Mouse (Mus musculus) limb, embryonic 14.5 days (tissue): Measurements from ENCODE around the gene Zfp207. TPM values are rescaled to one million over a fixed set of nuclear protein-coding genes. Genes with fewer than 3 reads are reported as not detected.
"Not testable (repeated sequence)": the region's sequence is repeated elsewhere in the genome, so short reads cannot be mapped to it uniquely, and the experiment has no call there.

Experiments
- ATAC-seq: fragments of 200-750 bp; cut with Nextera tagmentation; 2 replicates; pipeline ENCODE4 v1.8.0; 2017; ENCODE audit warnings: low read depth, moderate number of reproducible peaks, moderate TSS enrichment; ENCODE audit not compliant: low FRiP score
- DNase-seq: peaks from one replicate; pipeline ENCODE4 v3.0.0-alpha.2; 2015; ENCODE audit warnings: low spot score
- H3K27ac ChIP-seq: fragments of 300-500 bp; sonication (generic); replicated peaks from 2 replicates; pipeline ENCODE4 v1.5.1; 2014; ENCODE audit warnings: low read depth, mild to moderate bottlenecking, low read length, moderate library complexity, mixed read lengths
- H3K27me3 ChIP-seq: fragments of 300-500 bp; sonication (generic); 2 replicates; pipeline ENCODE4 v1.6.1; 2014; ENCODE audit warnings: low read length, mixed read lengths; ENCODE audit not compliant: control insufficient read depth, insufficient read depth
- H3K36me3 ChIP-seq: fragments of 300-500 bp; sonication (generic); 2 replicates; pipeline ENCODE4 v1.6.1; 2014; ENCODE audit warnings: mild to moderate bottlenecking, low read length, moderate library complexity, mixed read lengths; ENCODE audit not compliant: control insufficient read depth, insufficient read depth
- H3K4me1 ChIP-seq: fragments of 300-500 bp; sonication (generic); 2 replicates; pipeline ENCODE4 v1.6.1; 2014; ENCODE audit warnings: antibody characterized with exemption, low read length, mixed read lengths; ENCODE audit not compliant: control insufficient read depth, insufficient read depth
- H3K4me2 ChIP-seq: fragments of 300-500 bp; sonication (generic); replicated peaks from 2 replicates; pipeline ENCODE4 v1.6.1; 2014; ENCODE audit warnings: low read depth, mild to moderate bottlenecking, low read length, moderate library complexity; ENCODE audit not compliant: severe bottlenecking
- H3K4me3 ChIP-seq: fragments of 300-500 bp; sonication (generic); replicated peaks from 2 replicates; pipeline ENCODE4 v1.5.1; 2014; ENCODE audit warnings: low read length
- H3K9ac ChIP-seq: fragments of 300-500 bp; sonication (generic); 2 replicates; pipeline ENCODE4 v1.6.1; 2014; ENCODE audit warnings: mild to moderate bottlenecking, low read depth, low read length, moderate library complexity; ENCODE audit not compliant: severe bottlenecking
- H3K9me3 ChIP-seq: fragments of 300-500 bp; sonication (generic); 2 replicates; pipeline ENCODE4 v1.6.1; 2016; ENCODE audit warnings: low read length; ENCODE audit not compliant: control insufficient read depth
- POLR2A ChIP-seq: fragments of 200-500 bp; IDR thresholded peaks from 2 replicates; pipeline ENCODE4 v1.8.0; 2012; ENCODE audit warnings: inconsistent platforms, mild to moderate bottlenecking, moderate library complexity, borderline replicate concordance; ENCODE audit not compliant: insufficient read depth, insufficient read length; ENCODE audit errors: extremely low read depth
- WGBS: fragments of 180-500 bp; shearing (Covaris S2); extraction: QIAGEN DNeasy Blood & Tissue Kit; methylation state at CpG from one replicate; pipeline ENCODE4 v1.1.7; 2014; 5-methylcytosine and 5-hydroxymethylcytosine counted together
- polyA plus RNA-seq, 2 experiments: library from polyadenylated mRNA; depleted of rRNA in 1 of 2; stranded (reverse) in 1 of 2; unstranded in 1 of 2; fragments of >200 nt; fragmentation: Nextera tagmentation in 1 of 2; extraction: Ambion mirVana in 1 of 2; gene quantifications; 2 replicates each; pipeline versions ENCODE4 v1.2.1 to v1.2.3; 2012 to 2014

Gene Zfp207
- polyA plus RNA-seq, 2 experiments = 237 to 274 TPM

DNA sequence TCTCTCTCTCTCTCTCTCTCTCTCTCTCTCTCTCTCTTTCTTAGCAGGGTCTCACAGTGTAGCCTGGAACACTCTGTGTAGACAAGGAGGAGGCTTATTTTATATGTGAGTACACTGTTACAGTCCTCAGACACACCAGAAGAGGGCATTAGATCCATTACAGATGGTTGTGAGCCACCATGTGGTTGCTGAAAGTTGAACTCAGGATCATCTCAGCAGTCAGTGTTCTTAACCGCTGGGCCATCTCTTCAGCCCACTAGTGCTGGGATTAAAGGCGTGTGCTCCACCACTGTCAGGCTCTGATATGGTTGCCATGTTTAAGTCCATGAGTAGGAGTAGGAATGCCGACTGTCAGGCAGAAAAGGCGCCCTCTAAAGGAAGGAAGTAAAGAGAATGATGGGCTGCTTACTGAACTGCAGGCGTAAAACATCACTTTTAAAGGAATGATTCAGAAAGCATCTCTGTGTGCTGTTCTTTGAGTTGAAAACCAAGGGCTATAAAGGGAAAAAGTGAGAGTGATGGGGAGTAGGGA is 42.2 kb downstream of the Zfp207 start:
- TF ChIP-seq POLR2A = no peak
- H3K27ac ChIP-seq = no peak overlapping the region
- DNase-seq (no peak), ATAC-seq (no peak)
- WGBS = 63% methylated on average over 5 of the region's 5 CpGs
- H3K9me3 ChIP-seq = no peaks in the 10 kb centered on the region
- H3K36me3 ChIP-seq = no peaks in the 10 kb centered on the region
- H3K27me3 ChIP-seq = no peaks in the 10 kb centered on the region
- H3K4me1 ChIP-seq = peaks cover 4% of the 10 kb centered on the region
- no peak overlapping the region for H3K4me2 ChIP-seq
- H3K4me3 ChIP-seq = no peak overlapping the region
- H3K9ac ChIP-seq = no peak overlapping the region

DNA sequence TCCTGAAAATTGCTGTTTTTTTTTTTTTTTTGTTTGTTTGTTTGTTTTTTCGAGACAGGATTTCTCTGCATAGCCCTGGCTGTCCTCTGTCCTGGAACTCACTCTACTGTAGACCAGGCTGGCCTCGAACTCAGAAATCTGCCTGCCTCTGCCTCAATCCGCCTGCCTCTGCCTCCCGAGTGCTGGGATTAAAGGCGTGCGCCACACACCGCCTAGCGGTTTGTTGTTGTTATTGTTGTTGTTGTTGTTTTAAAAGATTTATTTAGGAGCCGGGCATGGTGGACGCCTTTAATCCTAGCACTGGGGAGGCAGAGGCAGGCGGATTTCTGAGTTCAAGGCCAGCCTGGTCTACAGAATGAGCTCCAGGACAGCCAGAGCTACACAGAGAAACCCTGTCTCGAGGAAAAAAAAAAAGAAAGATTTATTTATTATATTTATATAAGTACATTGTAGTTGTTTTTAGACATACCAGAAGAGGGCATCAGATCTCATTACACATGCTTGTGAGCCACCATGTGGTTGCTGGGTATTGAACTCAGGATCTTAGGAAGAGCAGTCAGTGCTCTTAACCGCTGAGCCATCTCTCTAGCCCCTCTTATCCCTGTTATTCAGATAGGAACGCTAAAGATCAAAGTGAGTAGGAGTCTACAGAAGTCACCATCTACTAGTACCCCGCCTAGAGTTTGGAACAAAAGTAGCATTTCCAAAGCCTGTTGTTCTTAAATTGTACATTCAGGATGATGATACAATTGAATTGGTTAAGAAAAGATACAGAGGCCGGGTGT is 43.1 kb downstream of the Zfp207 start:
- not testable (repeated sequence) for H3K4me3 ChIP-seq, ATAC-seq, H3K4me2 ChIP-seq, H3K9me3 ChIP-seq, DNase-seq, H3K9ac ChIP-seq, H3K4me1 ChIP-seq, H3K27ac ChIP-seq, H3K27me3 ChIP-seq, H3K36me3 ChIP-seq
- 80% methylated on average over 16 of the region's 16 CpGs for WGBS

GRCm38 (mm10) chr11:80428381-80429008 is 45.4 kb downstream of the Zfp207 start, which contains the start of gene Psmd11:
TSS of gene Psmd11 (plus strand) at chr11:80428615.
- Histone ChIP-seq H3K4me2 (peak within 1 kb of the TSS; percentile 80), H3K4me3 (peak within 1 kb of the TSS; percentile 81), H3K27me3 (no peaks in the 10 kb centered on the region), H3K9me3 (no peaks in the 10 kb centered on the region), H3K4me1 (peaks cover 4% of the 10 kb centered on the region), H3K9ac (peak within 1 kb of the TSS; percentile 88), H3K27ac (peak within 1 kb of the TSS; percentile 85), H3K36me3 (peaks cover 17% of the 10 kb centered on the region)
- peak; percentile 96 for DNase-seq
- 3% methylated on average over 39 of the region's 58 CpGs for WGBS
- peak; percentile 99 for ATAC-seq
- no peak; the same call in 1 of the 2 replicates for TF ChIP-seq POLR2A

- DNase-seq = no peak
- under 1% methylated on average over 30 of the region's 37 CpGs for WGBS
These were observed 46.0 kb downstream of the Zfp207 start for GRCm38 (mm10) chr11:80429009-80429475.

GRCm38 (mm10) chr11:80429500-80430166 is 46.6 kb downstream of the Zfp207 start:
- H3K27ac ChIP-seq = no peak overlapping the region
- no peak for ATAC-seq
- H3K9me3 ChIP-seq = no peaks in the 10 kb centered on the region
- H3K4me1 ChIP-seq = peaks cover 4% of the 10 kb centered on the region
- H3K36me3 ChIP-seq = peaks cover 26% of the 10 kb centered on the region
- H3K4me2 ChIP-seq = peak overlapping the region; percentile 80
- 63% methylated on average over 14 of the region's 14 CpGs for whole genome bisulfite sequencing
- no peak for TF ChIP-seq POLR2A
- no peak for DNase-seq
- peak overlapping the region; percentile 81 for H3K4me3 ChIP-seq
- H3K9ac ChIP-seq = peak overlapping the region; percentile 88
- no peaks in the 10 kb centered on the region for H3K27me3 ChIP-seq

More at GRCm38 (mm10) chr11:80429009-80429475, 46.0 kb downstream of the Zfp207 start:
- TF ChIP-seq POLR2A = no peak
- H3K27me3 ChIP-seq = no peaks in the 10 kb centered on the region
- H3K9me3 ChIP-seq = no peaks in the 10 kb centered on the region
- no peak; the same call in 1 of the 2 replicates for ATAC-seq
- H3K27ac ChIP-seq = peak overlapping the region; percentile 85
- H3K9ac ChIP-seq = peak overlapping the region; percentile 88
- H3K4me3 ChIP-seq = peak overlapping the region; percentile 81
- H3K36me3 ChIP-seq = peaks cover 23% of the 10 kb centered on the region
- H3K4me2 ChIP-seq = peak overlapping the region; percentile 80
- H3K4me1 ChIP-seq = peaks cover 4% of the 10 kb centered on the region
